Mouse (Mus musculus): Measurements from ENCODE around the gene Slc17a4.

DNA sequence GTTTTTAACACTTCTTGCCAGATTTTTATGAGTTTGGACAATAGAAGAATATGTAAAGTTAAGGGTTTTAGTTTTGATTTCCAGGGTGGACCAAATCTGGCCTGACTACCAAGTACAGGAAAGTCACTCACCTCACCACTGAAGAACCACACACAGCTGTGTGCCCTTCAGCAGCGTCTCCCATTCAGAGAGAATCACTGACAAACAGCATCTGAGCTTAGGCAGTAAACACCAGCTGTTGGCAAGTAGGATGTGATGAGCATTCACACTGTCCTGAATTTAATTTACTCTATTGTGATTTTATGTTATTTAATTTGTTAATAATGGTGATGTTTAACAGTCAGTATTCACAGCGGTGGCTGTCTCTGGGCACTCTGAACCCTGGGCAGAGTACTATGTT is 11.0 kb upstream of the Slc17a4 start:
- TF ChIP-seq CTCF (IDR thresholded peaks at IDR 0.05; ENCODE audit: low read depth) (no peak), EP300 (optimal IDR thresholded peaks at IDR 0.05) (no peak)

All from stomach, postnatal 0 days (tissue).